Mouse (Mus musculus) intestine, embryonic 14.5 days (tissue): ENCODE results near the gene Cacnb4. TPM values are rescaled to one million over a fixed set of nuclear protein-coding genes. Genes with fewer than 3 reads are reported as not detected.
A peak's percentile ranks its signal among the peaks of the same experiment; 100 is the strongest.

Source experiments
- ATAC-seq: fragments of 200-750 bp; cut with Nextera tagmentation; replicated peaks from 2 replicates; pipeline ENCODE4 v1.8.0; 2017; ENCODE audit warnings: low read depth, moderate number of reproducible peaks, moderate TSS enrichment, moderate library complexity; ENCODE audit not compliant: low FRiP score, low TSS enrichment
- DNase-seq: peaks from one replicate; pipeline ENCODE4 v3.0.0-alpha.2; 2018; ENCODE audit warnings: low spot score
- H3K27ac ChIP-seq: fragments of 300-500 bp; sonication (generic); 2 replicates; pipeline ENCODE4 v1.5.1; 2014; ENCODE audit warnings: low read depth, mild to moderate bottlenecking, control low read depth
- H3K27me3 ChIP-seq: fragments of 300-500 bp; sonication (generic); replicated peaks from 2 replicates; pipeline ENCODE4 v1.6.1; 2014; ENCODE audit warnings: low read length, control low read depth; ENCODE audit not compliant: control insufficient read depth, insufficient read depth
- H3K36me3 ChIP-seq: fragments of 300-500 bp; sonication (generic); 2 replicates; pipeline ENCODE4 v1.6.1; 2014; ENCODE audit warnings: low read length, control low read depth; ENCODE audit not compliant: control insufficient read depth, insufficient read depth
- H3K4me1 ChIP-seq: fragments of 300-500 bp; sonication (generic); replicated peaks from 2 replicates; pipeline ENCODE4 v1.6.1; 2014; ENCODE audit warnings: low read length, control low read depth, mixed read lengths; ENCODE audit not compliant: control insufficient read depth, insufficient read depth
- H3K4me2 ChIP-seq: fragments of 300-500 bp; sonication (generic); 2 replicates; pipeline ENCODE4 v1.6.1; 2014; ENCODE audit warnings: low read length
- H3K4me3 ChIP-seq: fragments of 300-500 bp; sonication (generic); 2 replicates; pipeline ENCODE4 v1.5.1; 2014; ENCODE audit warnings: low read depth, low read length, control low read depth, mixed read lengths
- H3K9ac ChIP-seq: fragments of 300-500 bp; sonication (generic); 2 replicates; pipeline ENCODE4 v1.6.1; 2014; ENCODE audit warnings: mild to moderate bottlenecking, low read length
- H3K9me3 ChIP-seq: fragments of 300-500 bp; sonication (generic); 2 replicates; pipeline ENCODE4 v1.6.1; 2016; ENCODE audit warnings: low read length, control low read depth; ENCODE audit not compliant: control insufficient read depth
- WGBS: fragments of 180-500 bp; shearing (Covaris S2); extraction: QIAGEN DNeasy Blood & Tissue Kit; methylation state at CpG from one replicate; pipeline ENCODE4 v1.1.7; 2014; 5-methylcytosine and 5-hydroxymethylcytosine counted together
- polyA plus RNA-seq: library from polyadenylated mRNA; unstranded; fragments of >200 nt; fragmentation: Nextera tagmentation; extraction: Ambion mirVana; gene quantifications from 2 replicates; pipeline ENCODE4 v1.2.1, GENCODE M21; 2014

Cacnb4 gene
- polyA plus RNA-seq, 1 experiment from 2014 or later: 0.60 TPM

GRCm38 (mm10) chr2:52470044-52470560 lies 206.5 kb downstream of the Cacnb4 start:
- Histone ChIP-seq H3K4me3 (no peak overlapping the region), H3K36me3 (no peaks in the 10 kb centered on the region), H3K9me3 (no peaks in the 10 kb centered on the region), H3K4me2 (no peak overlapping the region), H3K27ac (no peak overlapping the region), H3K27me3 (no peaks in the 10 kb centered on the region), H3K9ac (no peak overlapping the region), H3K4me1 (no peaks in the 10 kb centered on the region; the same call in 1 of the 2 replicates)
- no peak for DNase-seq
- ATAC-seq: no peak
- WGBS: 87% methylated on average over 4 of the region's 4 CpGs

- WGBS: 71% methylated on average over 6 of the region's 6 CpGs
Measured at GRCm38 (mm10) chr2:52467629-52468028, 209.0 kb downstream of the Cacnb4 start.

GRCm38 (mm10) chr2:52461206-52461967 lies 215.2 kb downstream of the Cacnb4 start:
- Histone ChIP-seq H3K4me3 (no peak overlapping the region), H3K27me3 (no peaks in the 10 kb centered on the region)
- 86% methylated on average over 12 of the region's 12 CpGs for WGBS

More at GRCm38 (mm10) chr2:52467629-52468028, 209.0 kb downstream of the Cacnb4 start:
- H3K36me3 ChIP-seq: no peaks in the 10 kb centered on the region
- H3K27ac ChIP-seq: no peak overlapping the region
- ATAC-seq: no peak
- no peak for DNase-seq
- H3K9me3 ChIP-seq: no peaks in the 10 kb centered on the region
- no peak overlapping the region for H3K9ac ChIP-seq
- H3K27me3 ChIP-seq: no peaks in the 10 kb centered on the region
- no peak overlapping the region for H3K4me2 ChIP-seq
- no peak overlapping the region for H3K4me3 ChIP-seq
- H3K4me1 ChIP-seq: no peaks in the 10 kb centered on the region

GRCm38 (mm10) chr2:52455606-52456479 lies 220.8 kb downstream of the Cacnb4 start:
- 54% methylated on average over 7 of the region's 7 CpGs for WGBS
- no peaks in the 10 kb centered on the region for H3K36me3 ChIP-seq
- no peaks in the 10 kb centered on the region for H3K4me1 ChIP-seq
- no peak overlapping the region for H3K27ac ChIP-seq
- no peaks in the 10 kb centered on the region for H3K9me3 ChIP-seq
- no peak overlapping the region for H3K4me3 ChIP-seq
- no peaks in the 10 kb centered on the region for H3K27me3 ChIP-seq
- no peak overlapping the region for H3K4me2 ChIP-seq
- H3K9ac ChIP-seq: no peak overlapping the region
- DNase-seq (no peak), ATAC-seq (no peak)

More at GRCm38 (mm10) chr2:52461206-52461967, 215.2 kb downstream of the Cacnb4 start:
- Histone ChIP-seq H3K9me3 (no peaks in the 10 kb centered on the region), H3K36me3 (no peaks in the 10 kb centered on the region), H3K9ac (no peak overlapping the region), H3K4me2 (no peak overlapping the region), H3K4me1 (no peaks in the 10 kb centered on the region), H3K27ac (no peak overlapping the region)
- DNase-seq: no peak
- no peak for ATAC-seq

GRCm38 (mm10) chr2:52449818-52450217 lies 226.8 kb downstream of the Cacnb4 start:
- Histone ChIP-seq H3K4me3 (no peak overlapping the region), H3K4me2 (no peak overlapping the region), H3K27ac (no peak overlapping the region), H3K4me1 (no peaks in the 10 kb centered on the region), H3K9ac (no peak overlapping the region), H3K36me3 (no peaks in the 10 kb centered on the region), H3K27me3 (no peaks in the 10 kb centered on the region), H3K9me3 (no peaks in the 10 kb centered on the region)
- no peak for ATAC-seq
- DNase-seq: no peak
- WGBS: 67% methylated on average over 8 of the region's 8 CpGs

- 35% methylated on average over 1 of the region's 1 CpGs for WGBS
- Histone ChIP-seq H3K4me2 (no peak overlapping the region), H3K27ac (no peak overlapping the region), H3K4me3 (no peak overlapping the region), H3K4me1 (no peaks in the 10 kb centered on the region), H3K9ac (no peak overlapping the region), H3K27me3 (no peaks in the 10 kb centered on the region), H3K9me3 (no peaks in the 10 kb centered on the region), H3K36me3 (no peaks in the 10 kb centered on the region)
- DNase-seq (no peak), ATAC-seq (no peak)
Measured at GRCm38 (mm10) chr2:52448916-52449315, 227.7 kb downstream of the Cacnb4 start.

GRCm38 (mm10) chr2:52446648-52447047 lies 230.0 kb downstream of the Cacnb4 start:
- ATAC-seq: no peak
- DNase-seq: peak; percentile 35
- Histone ChIP-seq H3K27ac (no peak overlapping the region), H3K36me3 (no peaks in the 10 kb centered on the region), H3K4me3 (no peak overlapping the region), H3K4me2 (no peak overlapping the region), H3K4me1 (no peaks in the 10 kb centered on the region), H3K9me3 (no peaks in the 10 kb centered on the region), H3K27me3 (no peaks in the 10 kb centered on the region), H3K9ac (no peak overlapping the region)
- 65% methylated on average over 5 of the region's 5 CpGs for WGBS

- Histone ChIP-seq H3K9me3 (no peaks in the 10 kb centered on the region), H3K4me2 (no peak overlapping the region), H3K27ac (no peak overlapping the region), H3K4me3 (no peak overlapping the region), H3K4me1 (no peaks in the 10 kb centered on the region), H3K9ac (no peak overlapping the region), H3K36me3 (no peaks in the 10 kb centered on the region), H3K27me3 (no peaks in the 10 kb centered on the region)
- DNase-seq (peak; percentile 48), ATAC-seq (no peak)
- WGBS: 34% methylated on average over 5 of the region's 5 CpGs
Measured at GRCm38 (mm10) chr2:52442125-52442524, 234.5 kb downstream of the Cacnb4 start.
